Mouse (Mus musculus) midbrain, embryonic 11.5 days (tissue): Measurements from ENCODE around the gene Thnsl2. TPM values are rescaled to one million over a fixed set of nuclear protein-coding genes. Genes with fewer than 3 reads are reported as not detected.
A peak's percentile ranks its signal among the peaks of the same experiment; 100 is the strongest.

Source experiments
- ATAC-seq: fragments of 200-750 bp; cut with Nextera tagmentation; 2 replicates; pipeline ENCODE4 v1.8.0; 2017; ENCODE audit warnings: moderate TSS enrichment, moderate library complexity; ENCODE audit not compliant: low FRiP score
- DNase-seq: peaks from one replicate; pipeline ENCODE4 v3.0.0; 2015; ENCODE audit warnings: low spot score; ENCODE audit errors: missing footprints
- H3K27ac ChIP-seq: fragments of 300-500 bp; sonication (generic); 2 replicates; pipeline ENCODE4 v1.5.1; 2014; ENCODE audit warnings: low read depth, low read length
- H3K27me3 ChIP-seq: fragments of 300-500 bp; sonication (generic); 2 replicates; pipeline ENCODE4 v1.6.1; 2014; ENCODE audit warnings: mild to moderate bottlenecking, low read length, moderate library complexity, mixed read lengths; ENCODE audit not compliant: control insufficient read depth, insufficient read depth
- H3K36me3 ChIP-seq: fragments of 300-500 bp; sonication (generic); 2 replicates; pipeline ENCODE4 v1.6.1; 2014; ENCODE audit warnings: mild to moderate bottlenecking, low read length, moderate library complexity, mixed read lengths; ENCODE audit not compliant: control insufficient read depth, insufficient read depth
- H3K4me1 ChIP-seq: fragments of 300-500 bp; sonication (generic); 2 replicates; pipeline ENCODE4 v1.6.1; 2014; ENCODE audit warnings: low read length; ENCODE audit not compliant: control insufficient read depth, insufficient read depth
- H3K4me2 ChIP-seq: fragments of 300-500 bp; sonication (generic); 2 replicates; pipeline ENCODE4 v1.6.1; 2014; ENCODE audit warnings: mild to moderate bottlenecking, moderate library complexity
- H3K4me3 ChIP-seq: fragments of 300-500 bp; sonication (generic); 2 replicates; pipeline ENCODE4 v1.5.1; 2014; ENCODE audit warnings: low read depth, low read length
- H3K9ac ChIP-seq: fragments of 300-500 bp; sonication (generic); 2 replicates; pipeline ENCODE4 v1.6.1; 2014; ENCODE audit warnings: low read length
- H3K9me3 ChIP-seq: fragments of 300-500 bp; sonication (generic); 2 replicates; pipeline ENCODE4 v1.6.1; 2016; ENCODE audit warnings: low read length; ENCODE audit not compliant: control insufficient read depth
- WGBS: fragments of 180-500 bp; shearing (Covaris S2); extraction: QIAGEN DNeasy Blood & Tissue Kit; methylation state at CpG from one replicate; pipeline ENCODE4 v1.1.7; 2014; 5-methylcytosine and 5-hydroxymethylcytosine counted together
- polyA plus RNA-seq: library from polyadenylated mRNA; unstranded; fragments of >200 nt; fragmentation: Nextera tagmentation; extraction: Ambion mirVana; gene quantifications from 2 replicates; pipeline ENCODE4 v1.2.1, GENCODE M21; 2014

The Thnsl2 gene
- polyA plus RNA-seq, 1 experiment from 2014 or later = 7.4 TPM

DNA sequence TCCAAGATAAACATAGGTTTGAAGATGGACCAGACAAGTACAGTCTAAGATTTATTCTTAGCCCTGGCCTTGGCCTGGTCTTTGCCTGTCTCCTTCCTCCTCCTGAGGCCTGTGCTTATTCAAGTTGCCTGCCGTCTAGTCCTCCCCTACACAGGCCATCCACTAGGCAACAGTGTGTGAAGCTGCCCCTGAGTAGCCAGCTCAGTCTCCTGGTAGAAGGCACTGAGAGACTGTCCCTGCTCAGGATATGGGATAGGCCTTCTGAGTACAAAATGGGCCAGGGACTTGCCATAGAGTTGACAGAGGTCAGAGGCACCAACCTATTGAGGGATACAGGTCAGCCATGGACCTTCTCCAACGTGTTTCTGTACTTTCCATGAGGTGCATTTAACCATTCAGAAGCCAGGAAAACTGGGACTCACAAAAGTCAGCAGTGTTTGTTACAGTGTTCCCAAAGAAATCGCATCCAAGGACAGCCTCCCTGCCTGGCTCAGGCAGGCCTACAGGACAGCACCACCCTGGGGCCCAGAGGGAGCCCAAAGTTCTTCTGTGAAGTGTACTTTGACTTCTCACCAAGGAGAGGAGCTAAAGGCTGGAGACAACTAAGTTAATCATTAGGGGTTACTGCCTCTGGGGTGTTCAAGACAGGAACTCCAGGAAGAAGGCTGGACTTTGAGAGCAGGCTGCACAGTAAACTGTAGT is 1.2 kb upstream of the Thnsl2 start:
- Histone ChIP-seq H3K9ac (no peak overlapping the region), H3K4me3 (no peak overlapping the region), H3K27ac (no peak overlapping the region), H3K4me2 (no peak overlapping the region), H3K27me3 (no peaks in the 10 kb centered on the region), H3K9me3 (no peaks in the 10 kb centered on the region), H3K36me3 (no peaks in the 10 kb centered on the region), H3K4me1 (peaks cover 4% of the 10 kb centered on the region)
- DNase-seq (no peak), ATAC-seq (no peak)
- WGBS = 57% methylated on average over 3 of the region's 3 CpGs

DNA sequence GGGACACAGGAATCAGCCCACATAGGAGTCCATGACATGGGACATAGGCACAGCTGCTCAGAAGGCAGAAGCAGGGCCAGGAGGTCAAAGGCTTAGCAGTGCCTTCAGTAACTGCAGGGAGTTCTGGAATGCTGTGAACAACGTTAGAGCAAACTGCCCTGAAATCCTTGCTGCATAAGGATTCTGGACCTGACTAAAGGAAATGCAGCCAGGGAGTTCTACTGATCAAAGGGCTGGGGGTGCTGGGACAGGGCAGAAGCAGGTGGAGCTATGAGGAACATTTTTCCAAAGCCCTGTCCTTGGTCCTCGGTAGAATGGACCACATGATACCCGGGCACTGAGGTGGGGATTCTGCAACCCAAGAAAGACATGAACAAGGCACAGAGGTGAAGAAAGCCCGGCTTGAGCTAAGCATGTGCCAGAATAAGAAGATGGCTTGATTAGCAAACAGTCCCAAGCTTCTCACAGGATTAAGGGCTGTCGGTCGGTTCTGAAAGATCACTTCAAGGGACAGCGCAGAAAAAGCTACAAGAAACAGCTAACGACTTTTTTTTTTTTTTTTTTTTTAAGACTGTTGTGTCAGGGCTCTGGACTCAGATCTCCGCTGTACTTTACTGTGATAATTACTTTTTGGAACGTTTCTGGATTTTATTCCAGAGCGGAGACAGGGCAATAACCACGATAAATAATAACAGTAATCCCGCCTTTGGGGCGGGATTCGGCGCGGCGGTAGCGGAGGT is 915 bp downstream of the Thnsl2 start:
- Histone ChIP-seq H3K4me3 (peak overlapping the region; percentile 50), H3K27ac (no peak overlapping the region), H3K9ac (peak overlapping the region; percentile 77), H3K9me3 (no peaks in the 10 kb centered on the region), H3K27me3 (no peaks in the 10 kb centered on the region), H3K4me2 (peak overlapping the region; percentile 84), H3K36me3 (no peaks in the 10 kb centered on the region), H3K4me1 (peaks cover 4% of the 10 kb centered on the region)
- WGBS = under 1% methylated on average over 19 of the region's 19 CpGs
- ATAC-seq = 0 out of 2 replicates have a peak, but pooled peaks have one; percentile 4
- peak; percentile 89 for DNase-seq

DNA sequence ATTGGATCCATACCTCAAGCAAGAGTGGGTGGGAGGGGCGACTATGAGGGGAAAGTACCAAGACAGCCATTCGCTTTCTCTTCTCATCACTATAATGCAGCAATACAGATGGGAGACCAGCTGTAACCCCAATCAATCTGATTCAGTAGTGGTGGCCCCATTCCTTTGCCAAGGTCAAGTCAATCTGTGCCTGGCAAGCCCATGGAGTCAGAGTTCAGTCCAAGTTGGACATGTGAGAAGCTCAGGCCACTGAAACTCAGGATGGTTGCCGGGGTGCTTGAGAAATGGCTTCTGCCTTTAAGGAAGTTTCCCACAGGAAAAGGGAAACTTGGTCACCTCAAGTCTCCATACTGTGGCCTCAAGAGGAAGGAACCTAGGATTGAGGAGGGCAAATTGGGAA is 9.2 kb downstream of the Thnsl2 start:
- no peaks in the 10 kb centered on the region for H3K4me1 ChIP-seq
- 87% methylated on average over 3 of the region's 3 CpGs for WGBS
- no peak overlapping the region for H3K9ac ChIP-seq
- no peaks in the 10 kb centered on the region for H3K36me3 ChIP-seq
- H3K27me3 ChIP-seq = no peaks in the 10 kb centered on the region
- H3K4me2 ChIP-seq = no peak overlapping the region
- no peaks in the 10 kb centered on the region for H3K9me3 ChIP-seq
- DNase-seq = no peak
- ATAC-seq = no peak
- no peak overlapping the region for H3K27ac ChIP-seq
- no peak overlapping the region for H3K4me3 ChIP-seq

DNA sequence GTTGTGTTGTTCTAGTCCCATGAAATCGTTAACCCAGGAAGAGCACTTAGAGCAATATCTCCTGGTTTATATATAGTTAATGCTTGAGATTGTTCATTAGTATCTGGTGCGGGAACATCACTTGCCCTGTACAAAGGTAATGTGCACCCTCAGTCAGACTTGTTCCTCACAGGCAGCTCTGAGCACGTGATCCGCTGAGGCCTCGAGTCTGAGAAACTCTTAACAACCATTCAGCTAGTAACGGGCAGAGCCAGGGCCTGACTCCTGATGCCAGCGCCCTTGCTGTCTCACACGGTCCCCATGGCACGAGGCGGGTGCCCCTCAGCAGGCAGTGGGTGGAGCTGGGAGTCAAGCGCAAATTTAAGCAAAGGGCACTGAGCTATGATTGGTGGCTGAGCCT is 10.7 kb downstream of the Thnsl2 start:
- Histone ChIP-seq H3K4me1 (no peaks in the 10 kb centered on the region), H3K27ac (no peak overlapping the region), H3K9ac (no peak overlapping the region), H3K4me2 (no peak overlapping the region), H3K36me3 (no peaks in the 10 kb centered on the region), H3K9me3 (no peaks in the 10 kb centered on the region), H3K27me3 (no peaks in the 10 kb centered on the region), H3K4me3 (no peak overlapping the region)
- 78% methylated on average over 11 of the region's 11 CpGs for WGBS
- ATAC-seq = no peak
- no peak for DNase-seq

DNA sequence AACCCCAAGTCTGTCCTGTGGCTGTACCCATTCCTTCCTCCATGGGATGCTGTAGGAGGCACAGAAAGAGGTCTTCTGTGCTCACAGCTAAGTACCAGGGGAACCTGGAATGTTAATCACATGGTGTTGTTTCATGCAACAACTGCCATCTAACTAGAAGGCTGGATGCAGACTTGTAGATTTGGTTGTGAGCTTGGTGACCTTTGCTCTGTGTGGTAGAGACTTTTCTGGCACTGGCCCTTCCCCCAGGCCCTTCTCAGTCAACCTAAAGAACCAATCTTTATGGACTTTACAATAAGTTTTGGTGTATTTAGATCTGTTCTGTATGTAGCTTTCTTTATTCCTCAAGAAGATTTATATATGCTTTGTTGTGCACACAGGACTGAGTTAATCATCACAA is 13.2 kb downstream of the Thnsl2 start:
- no peak overlapping the region for H3K9ac ChIP-seq
- no peaks in the 10 kb centered on the region for H3K4me1 ChIP-seq
- H3K36me3 ChIP-seq = no peaks in the 10 kb centered on the region
- no peak for ATAC-seq
- no peak overlapping the region for H3K27ac ChIP-seq
- H3K4me2 ChIP-seq = no peak overlapping the region
- no peak for DNase-seq
- H3K27me3 ChIP-seq = no peaks in the 10 kb centered on the region
- H3K4me3 ChIP-seq = no peak overlapping the region
- no peaks in the 10 kb centered on the region for H3K9me3 ChIP-seq

DNA sequence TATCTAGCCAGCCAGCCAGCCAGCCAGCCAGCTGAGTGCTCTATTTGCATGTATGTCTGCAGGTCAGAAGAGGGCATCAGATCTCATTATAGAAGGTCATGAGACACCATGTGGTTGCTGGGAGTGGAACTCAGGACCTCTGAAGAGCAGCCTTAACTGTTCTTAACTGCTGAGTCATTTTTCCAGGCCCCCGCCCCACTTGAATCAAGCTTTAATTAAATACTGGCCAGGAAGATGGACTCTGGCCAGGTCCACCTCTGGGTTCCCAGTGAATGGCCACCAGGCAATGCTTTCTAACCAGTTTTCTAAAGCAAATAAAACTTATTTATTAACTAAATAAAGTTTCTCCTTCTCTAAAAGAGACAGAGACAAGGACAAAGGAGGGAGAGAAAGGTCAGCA is 14.0 kb downstream of the Thnsl2 start:
- no peak overlapping the region for H3K4me3 ChIP-seq
- H3K36me3 ChIP-seq = no peaks in the 10 kb centered on the region
- no peak overlapping the region for H3K4me2 ChIP-seq
- H3K9me3 ChIP-seq = no peaks in the 10 kb centered on the region
- ATAC-seq (no peak), DNase-seq (no peak)
- WGBS = 96% methylated on average over 1 of the region's 1 CpGs
- H3K4me1 ChIP-seq = no peaks in the 10 kb centered on the region
- H3K9ac ChIP-seq = no peak overlapping the region
- no peak overlapping the region for H3K27ac ChIP-seq
- H3K27me3 ChIP-seq = no peaks in the 10 kb centered on the region

DNA sequence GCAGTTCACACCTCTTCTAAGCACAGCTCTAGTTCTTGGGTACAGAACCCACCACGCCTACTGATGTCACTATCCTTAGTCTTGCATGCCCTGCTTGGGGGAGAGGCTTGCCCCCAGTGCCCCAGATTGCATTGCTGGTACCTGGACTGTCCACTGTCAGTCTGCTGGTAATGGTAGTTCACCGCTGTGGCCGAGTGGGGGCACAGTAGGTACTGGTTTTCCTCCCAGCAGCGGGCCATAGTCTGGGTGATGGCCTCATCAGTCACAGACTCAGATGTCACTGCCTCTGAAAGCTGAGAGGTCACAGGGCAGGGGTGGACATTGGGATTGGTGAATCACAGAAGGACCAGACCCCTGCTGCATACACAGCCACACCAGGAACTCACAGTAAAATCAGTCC is 15.2 kb downstream of the Thnsl2 start:
- no peaks in the 10 kb centered on the region for H3K9me3 ChIP-seq
- no peak overlapping the region for H3K27ac ChIP-seq
- ATAC-seq (0 out of 2 replicates have a peak, but pooled peaks have one; percentile 24), DNase-seq (no peak)
- WGBS = 36% methylated on average over 4 of the region's 4 CpGs
- no peaks in the 10 kb centered on the region for H3K4me1 ChIP-seq
- no peak overlapping the region for H3K9ac ChIP-seq
- no peaks in the 10 kb centered on the region for H3K27me3 ChIP-seq
- no peak overlapping the region for H3K4me3 ChIP-seq
- H3K36me3 ChIP-seq = no peaks in the 10 kb centered on the region
- H3K4me2 ChIP-seq = no peak overlapping the region

DNA sequence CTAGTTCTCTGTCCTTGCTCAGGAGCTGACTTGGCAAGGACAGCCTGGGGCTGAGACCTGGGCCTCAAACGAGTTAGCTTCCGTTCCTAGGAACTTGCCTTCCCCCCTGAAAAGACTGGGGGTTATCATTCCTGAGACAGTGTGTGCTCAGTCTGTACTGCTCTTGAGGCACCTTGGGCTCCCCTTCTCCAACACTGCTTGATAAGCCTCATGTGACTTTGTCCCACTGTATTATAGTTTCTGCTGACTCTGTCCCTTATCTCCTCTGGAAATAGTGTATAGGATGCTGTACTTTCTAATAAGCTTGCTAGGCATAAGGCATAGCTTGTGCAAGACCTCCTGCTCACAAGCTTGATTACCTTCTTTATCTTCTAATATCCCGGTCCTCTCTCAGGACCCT is 17.9 kb downstream of the Thnsl2 start:
- Histone ChIP-seq H3K4me2 (no peak overlapping the region), H3K27ac (no peak overlapping the region), H3K4me1 (no peaks in the 10 kb centered on the region), H3K9ac (no peak overlapping the region), H3K9me3 (no peaks in the 10 kb centered on the region), H3K36me3 (no peaks in the 10 kb centered on the region), H3K27me3 (no peaks in the 10 kb centered on the region), H3K4me3 (no peak overlapping the region)
- DNase-seq (no peak), ATAC-seq (no peak)
- WGBS = 65% methylated on average over 3 of the region's 3 CpGs

DNA sequence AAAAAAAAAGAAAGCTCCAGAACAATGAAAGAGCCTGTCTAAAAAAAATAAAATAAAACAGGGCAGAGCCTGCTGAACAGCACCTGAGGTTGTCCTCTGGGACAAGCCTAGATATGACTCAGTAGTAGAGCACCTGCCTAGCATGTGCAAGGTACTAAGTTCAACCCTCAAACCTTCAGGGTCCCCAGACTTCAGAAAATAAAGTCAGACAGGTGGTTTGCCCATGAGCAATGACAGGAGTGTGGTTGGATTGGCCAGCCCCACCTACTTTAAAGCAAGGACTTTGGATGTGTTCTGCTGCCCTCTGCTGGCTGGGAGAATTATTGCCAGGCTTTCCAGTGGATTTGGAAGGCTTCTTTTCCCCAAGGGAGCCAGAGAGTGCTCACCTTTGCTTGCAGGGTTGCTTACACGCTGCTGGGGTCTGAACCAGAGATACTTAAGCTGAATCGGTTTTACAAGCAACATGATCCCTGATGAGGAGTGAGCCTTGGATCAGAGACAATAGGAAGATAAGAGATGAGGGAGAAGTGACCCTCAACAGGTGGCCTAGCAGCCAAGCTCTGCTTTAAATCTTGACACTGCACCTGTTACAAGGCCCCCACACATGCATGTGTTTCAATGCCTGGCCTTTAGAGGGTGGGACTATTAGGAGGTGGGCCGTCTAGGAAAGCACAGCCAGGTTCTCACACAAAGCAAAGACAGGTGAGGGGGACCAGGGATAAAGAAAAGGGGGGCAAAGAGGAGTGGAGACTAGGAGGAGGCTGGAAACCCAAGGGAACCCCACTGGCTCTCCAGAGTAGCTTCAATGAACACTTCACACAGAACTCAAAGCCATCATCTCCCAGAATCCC is 19.0 kb downstream of the Thnsl2 start:
- no peaks in the 10 kb centered on the region for H3K36me3 ChIP-seq
- no peak overlapping the region for H3K4me2 ChIP-seq
- 7% methylated on average over 3 of the region's 3 CpGs for WGBS
- no peaks in the 10 kb centered on the region for H3K27me3 ChIP-seq
- no peak overlapping the region for H3K9ac ChIP-seq
- H3K9me3 ChIP-seq = no peaks in the 10 kb centered on the region; the same call in 1 of the 2 replicates
- no peaks in the 10 kb centered on the region for H3K4me1 ChIP-seq
- DNase-seq (peak; percentile 97), ATAC-seq (peak; percentile 73)
- no peak overlapping the region for H3K4me3 ChIP-seq
- H3K27ac ChIP-seq = no peak overlapping the region
